Mouse (Mus musculus) testis, adult 2 months (tissue): Measurements from ENCODE around the gene Abl1.

ENCODE experiments used
- CTCF ChIP-seq: fragments of 200-500 bp; IDR thresholded peaks from 2 replicates; pipeline ENCODE4 v1.5.1; 2012; ENCODE audit warnings: low read depth, mild to moderate bottlenecking, inconsistent platforms, low read length, moderate library complexity; ENCODE audit not compliant: control insufficient read depth, insufficient read depth, insufficient replicate concordance
- POLR2A ChIP-seq: fragments of 200-500 bp; IDR thresholded peaks from 2 replicates; pipeline ENCODE4 v1.6.1; 2012; ENCODE audit warnings: low read depth, mild to moderate bottlenecking, inconsistent platforms, low read length, moderate library complexity; ENCODE audit not compliant: control insufficient read depth

DNA sequence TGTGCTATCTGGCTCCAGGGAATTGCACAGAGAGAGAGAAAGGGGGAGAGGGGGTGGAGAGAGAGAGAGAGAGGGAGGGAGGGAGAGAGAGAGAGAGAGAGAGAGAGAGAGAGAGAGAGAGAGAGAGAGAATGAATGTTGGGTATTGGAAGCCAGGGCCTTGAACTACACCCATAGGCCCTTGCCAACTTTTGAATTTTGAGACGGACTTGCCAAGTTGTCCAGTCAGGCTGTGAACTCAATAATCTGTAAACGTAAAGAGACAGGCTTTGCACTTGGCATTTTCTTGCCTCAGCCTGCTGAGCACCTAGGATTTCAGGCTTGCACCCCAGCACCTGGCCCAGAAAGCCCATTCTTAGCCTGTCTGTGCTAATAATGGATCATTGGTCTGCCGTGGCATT lies 74.0 kb downstream of the Abl1 start:
- no peak for TF ChIP-seq CTCF
- no peak for TF ChIP-seq POLR2A
